Mouse (Mus musculus) hindbrain, embryonic 10.5 days (tissue): ENCODE measurements around the gene Hecw2. TPM values are rescaled to one million over a fixed set of nuclear protein-coding genes. Genes with fewer than 3 reads are reported as not detected.
A peak's percentile ranks its signal among the peaks of the same experiment; 100 is the strongest.

ENCODE experiments used
- DNase-seq: peaks from one replicate; pipeline ENCODE4 v3.0.0-alpha.2; 2017; ENCODE audit warnings: low spot score
- H3K27ac ChIP-seq: fragments of 300-500 bp; sonication (generic); 2 replicates; pipeline ENCODE4 v1.5.1; 2016; ENCODE audit warnings: mild to moderate bottlenecking, moderate library complexity
- H3K27me3 ChIP-seq: fragments of 300-500 bp; sonication (generic); 2 replicates; pipeline ENCODE4 v1.6.1; 2016; ENCODE audit warnings: mild to moderate bottlenecking; ENCODE audit not compliant: poor library complexity, insufficient read depth, severe bottlenecking
- H3K36me3 ChIP-seq: fragments of 300-500 bp; sonication (generic); 2 replicates; pipeline ENCODE4 v1.6.1; 2016; ENCODE audit warnings: mild to moderate bottlenecking, moderate library complexity
- H3K4me1 ChIP-seq: fragments of 300-500 bp; sonication (generic); replicated peaks from 2 replicates; pipeline ENCODE4 v1.6.1; 2016; ENCODE audit warnings: mild to moderate bottlenecking
- H3K4me3 ChIP-seq: fragments of 300-500 bp; sonication (generic); 2 replicates; pipeline ENCODE4 v1.5.1; 2016; ENCODE audit warnings: mild to moderate bottlenecking, moderate library complexity
- H3K9me3 ChIP-seq: fragments of 300-500 bp; sonication (generic); 2 replicates; pipeline ENCODE4 v1.6.1; 2016; ENCODE audit warnings: mild to moderate bottlenecking, moderate library complexity
- WGBS: fragments of 180-500 bp; shearing (Covaris S2); methylation state at CpG from one replicate; pipeline ENCODE4 v1.1.7; 2016; 5-methylcytosine and 5-hydroxymethylcytosine counted together
- polyA plus RNA-seq: library from polyadenylated mRNA; unstranded; fragments of >200 nt; fragmentation: Nextera tagmentation; extraction: Ambion mirVana; gene quantifications from 2 replicates; pipeline ENCODE4 v1.2.1, GENCODE M21; 2016

The Hecw2 gene
- polyA plus RNA-seq, result 4.4 and 5.1 TPM in 2 replicates

GRCm38 (mm10) chr1:54194954-54195305, at the start of gene Hecw2:
Gene Hecw2, minus strand, starts transcription at chr1:54195168.
- DNase-seq, result peak; percentile 74
- H3K4me3 ChIP-seq, result peak within 1 kb of the TSS; percentile 80
- peak within 1 kb of the TSS; percentile 94 for H3K27ac ChIP-seq
- H3K27me3 ChIP-seq, result peaks cover 20% of the 10 kb centered on the region
- peaks cover 15% of the 10 kb centered on the region for H3K4me1 ChIP-seq
- no peaks in the 10 kb centered on the region for H3K9me3 ChIP-seq
- no peaks in the 10 kb centered on the region for H3K36me3 ChIP-seq
- 1% methylated on average over 38 of the region's 38 CpGs for WGBS

GRCm38 (mm10) chr1:54242722-54243121, 47.8 kb upstream of the Hecw2 start:
- DNase-seq, result no peak
- WGBS, result 89% methylated on average over 4 of the region's 4 CpGs

GRCm38 (mm10) chr1:54220273-54220672, 25.3 kb upstream of the Hecw2 start:
- no peaks in the 10 kb centered on the region for H3K4me1 ChIP-seq
- no peak overlapping the region for H3K4me3 ChIP-seq
- H3K27ac ChIP-seq, result no peak overlapping the region
- no peaks in the 10 kb centered on the region for H3K36me3 ChIP-seq
- no peak for DNase-seq
- H3K9me3 ChIP-seq, result no peaks in the 10 kb centered on the region
- 94% methylated on average over 3 of the region's 3 CpGs for WGBS
- H3K27me3 ChIP-seq, result no peaks in the 10 kb centered on the region

More at GRCm38 (mm10) chr1:54242722-54243121, 47.8 kb upstream of the Hecw2 start:
- H3K36me3 ChIP-seq, result no peaks in the 10 kb centered on the region
- H3K27ac ChIP-seq, result no peak overlapping the region
- H3K4me1 ChIP-seq, result no peaks in the 10 kb centered on the region
- no peak overlapping the region for H3K4me3 ChIP-seq
- H3K9me3 ChIP-seq, result no peaks in the 10 kb centered on the region
- H3K27me3 ChIP-seq, result no peaks in the 10 kb centered on the region

DNA sequence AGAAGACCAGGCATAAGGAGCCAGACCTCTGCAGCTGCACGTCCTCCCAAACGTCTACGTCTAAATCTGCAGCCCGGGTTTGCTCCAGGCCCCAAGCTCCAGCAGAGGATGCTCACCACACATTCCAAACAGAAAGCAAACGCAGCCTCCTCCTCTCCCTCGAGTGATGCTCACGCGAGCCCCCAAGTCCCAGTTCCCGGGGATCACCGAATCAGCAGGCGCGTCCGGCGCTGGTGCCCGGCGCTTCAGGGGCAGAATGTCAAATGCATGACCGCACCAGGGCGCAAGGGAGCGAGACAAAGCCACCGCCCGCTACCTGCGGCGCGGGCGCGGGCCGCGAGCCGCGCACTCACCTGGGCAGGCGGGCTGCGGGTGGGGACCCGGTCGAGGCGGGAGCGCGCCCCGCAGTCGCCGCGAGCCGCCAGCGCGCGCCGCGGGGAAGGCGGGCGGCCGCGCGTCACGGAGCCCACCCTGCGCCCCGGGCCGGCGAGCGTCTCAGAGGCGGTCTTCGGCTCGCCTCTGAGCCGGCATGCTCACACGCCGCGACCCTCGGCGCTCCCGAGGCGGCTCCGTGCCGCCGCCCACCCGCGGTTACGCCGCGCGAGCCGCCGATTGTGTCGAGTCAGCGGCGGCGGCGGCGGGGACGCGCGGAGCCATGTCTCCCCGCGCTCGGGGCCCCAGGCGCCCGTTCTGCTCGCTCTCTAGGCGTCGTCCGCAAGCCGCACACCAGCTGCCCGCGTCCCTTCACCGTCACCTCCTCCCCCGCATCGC, 600 bp downstream of the Hecw2 start:
- Histone ChIP-seq H3K27me3 (peaks cover 20% of the 10 kb centered on the region), H3K4me1 (peaks cover 15% of the 10 kb centered on the region), H3K4me3 (peak overlapping the region; percentile 80), H3K36me3 (no peaks in the 10 kb centered on the region), H3K9me3 (no peaks in the 10 kb centered on the region), H3K27ac (peak overlapping the region; percentile 94)
- peak; percentile 75 for DNase-seq
- under 1% methylated on average over 99 of the region's 104 CpGs for WGBS

DNA sequence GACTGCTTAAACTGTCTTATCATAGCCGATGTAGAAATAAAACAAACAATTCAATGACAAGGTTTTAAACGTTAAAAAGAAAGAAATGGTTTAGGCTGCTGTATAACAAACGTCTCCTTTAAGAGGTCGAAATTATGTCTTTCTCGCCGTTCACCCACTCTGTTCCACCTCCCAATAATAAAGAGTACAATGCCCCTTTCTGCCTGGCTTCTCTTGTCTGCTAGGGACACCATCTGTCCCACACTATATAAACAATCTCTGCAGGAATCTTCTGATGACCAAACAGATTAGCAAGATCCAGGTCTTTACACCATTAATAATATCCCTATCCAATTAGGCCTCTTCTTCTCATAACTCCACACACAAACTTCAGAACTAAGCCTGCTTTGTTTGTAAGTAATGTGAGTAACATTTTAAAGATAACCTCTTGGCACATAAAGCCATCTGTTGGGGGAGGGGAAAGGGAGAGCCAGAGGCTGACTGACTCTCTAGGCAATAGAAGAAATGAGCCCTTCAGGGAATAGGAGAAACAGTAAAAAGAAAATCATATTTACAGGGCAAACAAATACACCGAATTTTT, 1.7 kb downstream of the Hecw2 start:
- 32% methylated on average over 7 of the region's 7 CpGs for WGBS
- no peaks in the 10 kb centered on the region for H3K36me3 ChIP-seq
- peak overlapping the region; percentile 80 for H3K4me3 ChIP-seq

DNA sequence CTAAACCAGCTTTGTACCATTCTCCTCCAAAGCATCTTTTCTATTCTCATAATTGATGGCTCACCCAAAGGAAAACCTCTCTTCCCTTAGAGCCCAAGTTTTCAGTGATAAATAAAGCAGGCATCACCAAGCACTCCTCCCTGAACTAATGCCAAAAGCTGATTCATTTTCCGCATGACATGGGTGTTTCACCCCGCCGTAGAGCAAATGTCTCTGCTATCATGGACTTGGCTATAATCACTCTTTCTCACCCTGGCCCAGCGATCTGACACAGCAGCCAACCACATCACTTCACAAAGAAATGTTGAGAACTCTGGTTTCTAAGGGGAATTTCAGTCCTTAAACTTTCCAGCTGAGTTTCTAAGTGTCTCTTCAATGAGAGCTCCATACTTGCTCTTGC, 7.4 kb downstream of the Hecw2 start:
- DNase-seq, result no peak
- Histone ChIP-seq H3K9me3 (no peaks in the 10 kb centered on the region), H3K27ac (no peak overlapping the region), H3K4me3 (no peak overlapping the region), H3K36me3 (no peaks in the 10 kb centered on the region), H3K27me3 (no peaks in the 10 kb centered on the region), H3K4me1 (peaks cover 6% of the 10 kb centered on the region; the same call in 1 of the 2 replicates)
- WGBS, result 91% methylated on average over 4 of the region's 4 CpGs

More for the DNA sequence above, 1.7 kb downstream of the Hecw2 start:
- peak; percentile 5 for DNase-seq
- Histone ChIP-seq H3K9me3 (no peaks in the 10 kb centered on the region), H3K27ac (no peak overlapping the region), H3K27me3 (peaks cover 20% of the 10 kb centered on the region), H3K4me1 (peaks cover 15% of the 10 kb centered on the region)

DNA sequence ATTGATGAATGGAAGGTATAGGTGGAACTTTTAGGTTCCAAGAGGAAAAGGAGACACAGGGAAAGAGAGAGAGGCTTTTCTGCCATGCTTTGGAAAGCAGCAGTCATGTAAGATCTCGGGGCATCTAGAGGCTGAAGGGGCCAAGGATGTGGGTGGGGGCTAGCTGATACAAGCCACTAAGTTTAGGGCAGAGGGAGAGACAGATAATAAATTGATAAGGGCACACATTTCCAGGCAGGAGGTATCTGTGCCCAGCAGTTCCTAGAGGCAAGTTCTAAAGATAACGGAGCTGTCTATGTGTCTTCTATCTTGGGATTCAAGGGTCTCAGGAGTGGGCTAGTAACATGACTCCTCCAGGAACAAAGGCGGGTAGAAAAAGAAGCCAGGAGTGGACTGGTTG, 8.6 kb downstream of the Hecw2 start:
- no peak for DNase-seq
- Histone ChIP-seq H3K27me3 (no peaks in the 10 kb centered on the region), H3K36me3 (no peaks in the 10 kb centered on the region), H3K9me3 (no peaks in the 10 kb centered on the region), H3K4me3 (no peak overlapping the region), H3K27ac (no peak overlapping the region), H3K4me1 (no peaks in the 10 kb centered on the region)
- 53% methylated on average over 3 of the region's 3 CpGs for WGBS

DNA sequence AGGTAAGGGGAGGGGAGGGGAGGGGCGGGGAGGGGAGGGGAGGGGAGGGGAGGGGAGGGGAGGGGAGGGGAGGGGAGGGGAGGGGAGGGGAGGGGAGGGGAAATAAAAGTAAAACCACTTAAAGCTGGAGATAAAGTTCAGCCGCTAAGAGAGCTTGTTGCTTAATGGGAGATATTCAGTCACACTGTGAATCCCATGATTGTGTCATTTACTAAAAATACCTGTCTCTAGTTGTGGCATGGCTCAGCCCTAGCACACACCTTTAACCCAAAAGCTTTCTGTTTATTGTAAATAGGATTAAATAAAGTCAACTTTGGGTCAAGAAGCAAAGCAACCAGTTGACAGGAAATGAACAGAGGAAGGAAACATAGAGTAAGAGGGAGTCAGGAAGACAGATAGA, 14.3 kb downstream of the Hecw2 start:
- Histone ChIP-seq H3K36me3 (no peaks in the 10 kb centered on the region), H3K27me3 (no peaks in the 10 kb centered on the region), H3K27ac (no peak overlapping the region), H3K4me3 (no peak overlapping the region), H3K9me3 (no peaks in the 10 kb centered on the region), H3K4me1 (no peaks in the 10 kb centered on the region)
- 88% methylated on average over 1 of the region's 2 CpGs for WGBS
- no peak for DNase-seq

GRCm38 (mm10) chr1:54179179-54179578, 15.8 kb downstream of the Hecw2 start:
- Histone ChIP-seq H3K27me3 (no peaks in the 10 kb centered on the region), H3K4me3 (no peak overlapping the region), H3K9me3 (no peaks in the 10 kb centered on the region), H3K27ac (no peak overlapping the region), H3K36me3 (no peaks in the 10 kb centered on the region), H3K4me1 (no peaks in the 10 kb centered on the region)
- no peak for DNase-seq
- WGBS, result 95% methylated on average over 7 of the region's 7 CpGs

DNA sequence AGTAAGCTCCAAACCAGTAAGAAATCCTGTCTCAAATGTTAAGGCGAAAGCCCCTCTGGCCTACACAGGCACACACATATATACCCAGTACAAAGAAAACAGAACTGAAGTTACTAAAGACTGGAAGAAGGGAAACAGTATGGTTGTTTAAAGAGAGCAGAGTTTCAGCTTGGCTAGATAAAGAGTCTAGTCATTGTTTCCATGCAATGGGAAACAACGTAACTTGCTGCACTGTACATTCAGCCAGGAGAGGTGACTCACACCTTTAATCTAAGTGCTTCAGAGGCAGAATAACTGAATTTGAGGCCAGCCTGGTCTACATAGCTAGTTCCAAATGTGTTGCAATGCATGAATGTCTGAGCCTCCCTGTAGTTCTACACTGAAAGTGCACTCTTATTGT, 18.4 kb downstream of the Hecw2 start:
- H3K36me3 ChIP-seq, result no peaks in the 10 kb centered on the region
- no peak overlapping the region for H3K27ac ChIP-seq
- H3K27me3 ChIP-seq, result no peaks in the 10 kb centered on the region
- H3K4me3 ChIP-seq, result no peak overlapping the region
- WGBS, result 88% methylated on average over 2 of the region's 2 CpGs
- H3K4me1 ChIP-seq, result no peaks in the 10 kb centered on the region
- H3K9me3 ChIP-seq, result no peaks in the 10 kb centered on the region
- DNase-seq, result no peak

DNA sequence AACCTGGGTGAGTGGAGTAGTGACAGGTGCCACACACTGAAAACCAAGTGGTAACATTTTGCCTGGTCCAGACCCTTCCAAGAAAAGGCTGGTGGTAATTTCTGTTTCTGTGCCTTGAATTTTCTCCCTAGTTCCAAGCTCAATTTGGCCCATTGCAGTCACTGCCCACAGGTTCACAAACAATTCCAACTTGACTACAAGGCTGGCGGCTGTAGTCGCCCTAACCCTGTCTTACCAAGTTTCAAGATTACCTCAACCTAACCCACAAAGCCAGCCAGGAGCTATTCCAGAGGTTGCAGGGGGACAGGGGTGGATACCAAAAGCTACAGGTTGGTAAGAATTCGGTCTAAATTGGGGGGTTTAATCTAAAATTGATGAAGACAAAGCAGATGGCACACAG, 27.0 kb downstream of the Hecw2 start:
- Histone ChIP-seq H3K27ac (no peak overlapping the region), H3K9me3 (no peaks in the 10 kb centered on the region), H3K4me1 (no peaks in the 10 kb centered on the region), H3K4me3 (no peak overlapping the region), H3K36me3 (no peaks in the 10 kb centered on the region), H3K27me3 (no peaks in the 10 kb centered on the region)
- 89% methylated on average over 3 of the region's 3 CpGs for WGBS
- DNase-seq, result no peak

GRCm38 (mm10) chr1:54159531-54159930, 35.4 kb downstream of the Hecw2 start:
- no peak for DNase-seq
- Histone ChIP-seq H3K4me3 (no peak overlapping the region), H3K9me3 (no peaks in the 10 kb centered on the region), H3K4me1 (no peaks in the 10 kb centered on the region), H3K27ac (no peak overlapping the region), H3K36me3 (no peaks in the 10 kb centered on the region), H3K27me3 (no peaks in the 10 kb centered on the region)
- 84% methylated on average over 1 of the region's 1 CpGs for WGBS

DNA sequence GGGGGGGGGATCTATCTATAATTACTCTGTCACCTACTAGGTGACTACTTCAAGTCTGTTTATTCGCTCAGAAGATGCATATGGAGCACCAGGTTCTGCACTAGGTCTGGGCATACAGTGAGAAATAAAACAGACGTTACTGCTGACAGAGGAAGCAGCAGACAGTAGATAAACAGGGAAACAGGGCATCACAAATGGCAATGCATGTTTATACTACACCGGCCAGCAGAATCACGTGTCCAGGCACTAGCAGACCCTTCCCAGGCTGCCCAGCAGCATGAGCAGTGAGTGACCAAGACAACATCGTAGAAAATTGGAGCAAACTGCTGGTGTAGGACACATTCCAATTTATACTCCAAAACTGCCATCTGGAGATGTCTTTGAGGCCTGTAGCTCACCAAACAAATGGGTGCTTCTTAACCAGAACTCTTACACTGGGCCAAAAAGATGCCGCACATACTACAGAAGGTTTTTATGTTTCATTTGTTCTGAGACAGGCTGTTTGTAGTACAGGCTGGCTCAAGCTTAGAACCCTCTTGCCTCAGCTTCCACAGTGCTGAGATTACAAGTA, 41.7 kb downstream of the Hecw2 start:
- 0 out of 2 replicates have a peak, but pooled peaks cover 3% of the 10 kb centered on the region for H3K9me3 ChIP-seq
- H3K4me3 ChIP-seq, result no peak overlapping the region
- no peak for DNase-seq
- no peaks in the 10 kb centered on the region for H3K36me3 ChIP-seq
- WGBS, result 87% methylated on average over 6 of the region's 6 CpGs
- no peaks in the 10 kb centered on the region for H3K4me1 ChIP-seq
- no peaks in the 10 kb centered on the region for H3K27me3 ChIP-seq
- no peak overlapping the region for H3K27ac ChIP-seq
